Mouse (Mus musculus) thymus, postnatal 0 days (tissue): ENCODE results near the gene Sbp. TPM values are rescaled to one million over a fixed set of nuclear protein-coding genes. Genes with fewer than 3 reads are reported as not detected.
A peak's percentile ranks its signal among the peaks of the same experiment; 100 is the strongest.
"Not testable (repeated sequence)": the region's sequence is repeated elsewhere in the genome, so short reads cannot be mapped to it uniquely, and the experiment has no call there.

Experiments
- DNase-seq: peaks from one replicate; pipeline ENCODE4 v3.0.0-alpha.2; 2015; ENCODE audit warnings: low spot score
- polyA plus RNA-seq: library from polyadenylated mRNA; unstranded; fragments of >200 nt; fragmentation: Nextera tagmentation; extraction: Ambion mirVana; gene quantifications from 2 replicates; pipeline ENCODE4 v1.2.1, GENCODE M21; 2015

Sbp gene
- polyA plus RNA-seq: 1.6 and 1.8 TPM in 2 replicates

GRCm38 (mm10) chr17:23941372-23941771, at the start of gene Sbp:
TSS of gene Sbp (plus strand) at chr17:23941672.
- DNase-seq: no peak

- DNase-seq: not testable (repeated sequence)
Measured at GRCm38 (mm10) chr17:23917158-23917557, 24.3 kb upstream of the Sbp start, which contains the start of gene Dcpp3. TSS of gene Dcpp3 (plus strand) at chr17:23917458.

GRCm38 (mm10) chr17:23924531-23925007, 16.9 kb upstream of the Sbp start:
- peak; percentile 83 for DNase-seq

GRCm38 (mm10) chr17:23925090-23925493, 16.4 kb upstream of the Sbp start:
- DNase-seq: peak; percentile 23

GRCm38 (mm10) chr17:23931157-23931556, 10.3 kb upstream of the Sbp start:
- no peak for DNase-seq

- not testable (repeated sequence) for DNase-seq
Measured at GRCm38 (mm10) chr17:23947486-23947885, 6.0 kb downstream of the Sbp start.

GRCm38 (mm10) chr17:23949068-23949467, 7.6 kb downstream of the Sbp start:
- DNase-seq: no peak

- DNase-seq: not testable (repeated sequence)
Measured at GRCm38 (mm10) chr17:23950828-23951227, 9.4 kb downstream of the Sbp start.

- DNase-seq: no peak
Measured at GRCm38 (mm10) chr17:23955174-23955573, 13.7 kb downstream of the Sbp start, which contains the start of gene Sbpl. TSS of gene Sbpl (minus strand) at chr17:23955274.

GRCm38 (mm10) chr17:23960084-23960738, 18.7 kb downstream of the Sbp start:
- DNase-seq: peak; percentile 83

GRCm38 (mm10) chr17:23961573-23962122, 20.2 kb downstream of the Sbp start:
- no peak for DNase-seq

GRCm38 (mm10) chr17:23965805-23966425, 24.4 kb downstream of the Sbp start:
- no peak for DNase-seq

- DNase-seq: no peak
Measured at GRCm38 (mm10) chr17:23966658-23967401, 25.4 kb downstream of the Sbp start.

GRCm38 (mm10) chr17:23968780-23969179, 27.3 kb downstream of the Sbp start:
- peak; percentile 46 for DNase-seq

GRCm38 (mm10) chr17:23969231-23969630, 27.8 kb downstream of the Sbp start:
- DNase-seq: peak; percentile 73

- DNase-seq: no peak
Measured at GRCm38 (mm10) chr17:23971315-23971714, 29.8 kb downstream of the Sbp start.

GRCm38 (mm10) chr17:23976665-23977064, 35.2 kb downstream of the Sbp start:
- no peak for DNase-seq

GRCm38 (mm10) chr17:23979471-23979870, 38.0 kb downstream of the Sbp start:
- no peak for DNase-seq

- peak; percentile 54 for DNase-seq
Measured at GRCm38 (mm10) chr17:23980297-23980909, 38.9 kb downstream of the Sbp start, which contains the start of gene Prss30. TSS of gene Prss30 (minus strand) at chr17:23980566.

- no peak for DNase-seq
Measured at GRCm38 (mm10) chr17:23982912-23983311, 41.4 kb downstream of the Sbp start.

GRCm38 (mm10) chr17:23984989-23985388, 43.5 kb downstream of the Sbp start:
- no peak for DNase-seq
